Mouse (Mus musculus) liver, adult 2 months (tissue): ENCODE measurements at regions not wholly inside any gene's neighbourhood (a gene's known extent, or its start where the extent isn't known, plus 50 kb on each side); places are given as distances from the start of the nearest gene placed in this dataset.

ENCODE experiments used
- CTCF ChIP-seq: fragments of 200-500 bp; IDR thresholded peaks from 2 replicates; pipeline ENCODE4 v1.5.1; 2011; ENCODE audit warnings: low read depth, low read length, control low read depth
- POLR2A ChIP-seq: fragments of 200-500 bp; IDR thresholded peaks from 2 replicates; pipeline ENCODE4 v1.6.1; 2011; ENCODE audit warnings: low read length, control low read depth; ENCODE audit not compliant: insufficient read depth; ENCODE audit errors: extremely low read depth

DNA sequence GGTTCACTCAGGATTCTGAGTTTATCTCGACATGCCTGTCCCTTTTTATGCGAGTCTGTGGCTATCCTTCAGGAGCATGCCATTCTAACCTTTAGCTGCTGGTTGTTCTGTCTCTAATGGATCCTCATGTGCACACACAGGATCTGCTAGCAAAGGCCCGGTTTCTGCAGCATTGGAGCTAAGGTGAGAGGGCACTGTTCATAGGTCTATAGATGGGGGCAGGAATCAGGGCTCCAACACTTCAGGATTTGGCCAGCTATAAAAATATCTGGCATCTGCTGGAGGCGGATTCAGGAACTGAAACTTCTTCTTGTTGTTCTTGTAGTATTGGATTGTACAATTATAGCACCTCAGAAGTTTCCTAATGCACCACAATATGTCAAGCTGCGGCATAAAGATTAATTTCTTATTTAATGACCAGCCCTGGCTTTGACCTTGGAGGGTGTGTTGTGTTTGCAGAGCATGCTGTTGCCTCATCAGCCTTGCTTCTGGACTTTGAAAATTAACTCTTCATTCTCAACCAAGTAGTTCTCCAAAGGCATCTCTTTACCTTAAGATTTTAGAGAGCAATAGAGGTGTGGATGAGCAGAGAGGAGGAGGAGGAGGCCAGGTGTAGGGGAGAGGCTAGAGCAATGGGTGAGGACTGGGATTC lies 104.4 kb upstream of the Shh start:
- TF ChIP-seq CTCF (no peak), POLR2A (no peak)
